Mouse (Mus musculus) thymus, postnatal 36 days (tissue): ENCODE measurements around the gene Gm5741.
A peak's percentile ranks its signal among the peaks of the same experiment; 100 is the strongest.
"Not testable (repeated sequence)": the region's sequence is repeated elsewhere in the genome, so short reads cannot be mapped to it uniquely, and the experiment has no call there.

Experiments
- DNase-seq, 2 experiments: peaks; one replicate each; pipeline ENCODE4 v3.0.0; 2022; ENCODE audit warnings: mixed read lengths in 2 of 2

Gene Gm5741

DNA sequence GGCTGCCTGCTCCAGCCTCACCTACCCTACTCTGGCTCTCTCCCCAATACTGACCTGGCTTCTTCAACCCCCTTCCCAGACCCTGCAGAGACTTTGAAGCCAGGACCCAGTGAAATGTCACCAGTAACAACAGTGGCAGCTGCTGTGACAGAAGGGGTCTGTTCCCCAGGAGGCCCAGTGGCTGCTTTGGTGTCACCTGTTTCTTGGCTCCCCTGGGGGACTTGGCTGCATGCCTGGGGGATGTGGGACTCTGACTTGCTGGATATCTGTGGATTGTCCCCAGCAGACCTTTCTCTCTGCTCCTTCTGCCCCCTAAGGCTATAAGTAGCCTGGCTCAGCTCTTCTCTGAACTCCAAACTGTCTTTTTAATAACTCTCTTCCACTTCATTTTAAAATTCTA, at the start of gene Gm5741:
TSS of gene Gm5741 (minus strand) at position 1 of the 400 bp plus-strand sequence.
- DNase-seq = no peak

DNA sequence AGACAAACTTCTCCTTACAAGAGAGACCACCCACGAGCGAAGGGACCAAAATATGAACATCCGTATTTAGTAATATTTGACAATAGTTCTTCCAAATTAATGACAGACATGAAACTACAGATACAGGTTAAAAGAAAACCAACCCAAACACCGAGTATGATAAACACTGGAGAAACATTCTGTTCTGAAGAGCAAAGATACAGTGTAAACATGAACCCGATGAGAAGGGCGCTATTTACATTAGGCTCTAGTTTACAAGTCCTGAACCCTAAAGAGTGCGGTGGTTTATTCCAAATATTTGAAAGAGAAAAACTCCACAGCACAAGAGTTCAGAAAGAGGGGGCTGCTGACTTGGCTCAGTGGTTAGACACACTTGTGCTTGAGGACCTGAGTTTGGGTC, 49.2 kb upstream of the Gm5741 start:
- no peak for DNase-seq

DNA sequence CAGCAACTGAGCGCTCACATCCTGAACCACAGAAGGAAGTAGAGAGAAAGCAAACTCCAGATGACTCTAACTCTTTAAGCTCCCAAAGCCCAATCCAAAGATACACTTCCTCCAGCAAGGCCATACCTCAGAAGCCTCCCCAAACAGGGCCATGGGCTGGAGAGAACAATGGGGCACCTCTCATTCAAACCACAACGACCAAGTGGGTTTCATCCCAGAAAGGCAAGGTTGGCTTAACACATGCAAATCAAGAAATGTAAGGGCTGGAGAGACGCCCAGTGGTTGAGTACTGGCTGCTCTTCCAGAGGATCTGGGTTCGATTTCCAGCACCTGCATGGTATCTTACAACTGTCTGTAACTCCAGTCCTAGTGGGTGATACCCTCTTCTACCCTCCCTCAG, 47.7 kb upstream of the Gm5741 start:
- DNase-seq = no peak

DNA sequence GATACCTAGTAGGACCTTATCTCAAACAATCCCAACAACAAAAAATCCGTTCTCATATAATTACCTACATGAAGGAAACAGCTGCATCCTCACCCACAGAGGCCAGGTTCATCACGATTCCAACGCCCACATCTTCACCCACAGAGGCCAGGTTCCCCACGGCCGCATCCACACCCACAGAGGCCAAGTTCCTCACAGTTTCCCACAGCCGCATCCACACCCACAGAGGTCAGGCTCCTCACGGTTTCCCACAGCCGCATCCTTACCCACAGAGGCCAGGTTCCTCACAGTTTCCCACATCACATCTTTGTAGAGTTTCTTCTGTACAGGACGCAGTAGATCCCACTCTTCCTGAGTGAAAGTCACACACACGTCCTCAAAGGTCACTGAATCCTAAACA, 45.5 kb upstream of the Gm5741 start:
- no peak for DNase-seq

DNA sequence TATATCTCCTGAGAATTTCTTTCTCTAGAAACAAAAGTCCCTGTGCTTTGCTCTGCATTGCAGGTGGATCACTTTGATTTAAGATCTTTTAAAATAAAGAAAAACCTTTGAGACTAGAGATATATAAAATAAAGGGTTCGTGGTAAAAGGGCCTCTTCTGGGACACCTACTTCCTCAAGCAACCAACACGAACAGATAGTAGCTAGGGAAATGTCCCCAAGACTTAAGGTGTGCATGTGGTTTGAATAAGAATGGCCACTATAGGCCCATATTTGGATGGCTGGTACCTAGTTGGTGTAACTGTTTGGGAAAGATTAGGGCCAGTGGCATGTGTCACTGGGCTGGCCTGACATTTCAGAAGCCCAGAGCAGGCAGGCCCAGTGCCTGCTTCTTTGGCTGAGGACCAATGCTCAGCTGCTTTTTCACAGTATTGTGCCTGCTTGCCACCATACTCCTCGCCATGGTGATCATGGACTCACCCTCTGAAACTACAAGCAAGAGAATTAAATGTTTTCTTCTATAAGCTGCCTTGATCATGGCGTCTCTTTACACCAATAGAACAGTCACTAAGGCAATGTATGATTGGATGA, 32.4 kb upstream of the Gm5741 start:
- no peak for DNase-seq

DNA sequence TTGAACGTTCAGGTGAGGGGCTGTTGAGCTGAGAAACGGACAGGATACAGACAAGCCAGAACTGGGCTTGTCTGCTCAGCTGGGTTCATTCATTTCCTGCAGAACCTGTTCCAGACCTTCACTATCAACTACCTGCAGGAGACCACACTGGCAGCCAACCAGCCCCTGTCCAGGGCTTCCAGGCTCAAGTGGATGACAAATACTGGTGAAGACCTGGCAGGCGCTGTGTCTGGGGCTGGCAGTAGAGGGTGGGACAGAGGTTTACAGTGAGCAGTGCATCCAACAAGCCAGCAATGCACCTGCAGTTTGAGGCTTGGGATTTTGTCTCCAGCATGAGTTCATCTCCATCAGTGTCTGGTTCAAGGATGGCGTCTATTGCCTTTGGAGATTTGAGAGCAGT, 29.1 kb upstream of the Gm5741 start:
- no peak for DNase-seq

DNA sequence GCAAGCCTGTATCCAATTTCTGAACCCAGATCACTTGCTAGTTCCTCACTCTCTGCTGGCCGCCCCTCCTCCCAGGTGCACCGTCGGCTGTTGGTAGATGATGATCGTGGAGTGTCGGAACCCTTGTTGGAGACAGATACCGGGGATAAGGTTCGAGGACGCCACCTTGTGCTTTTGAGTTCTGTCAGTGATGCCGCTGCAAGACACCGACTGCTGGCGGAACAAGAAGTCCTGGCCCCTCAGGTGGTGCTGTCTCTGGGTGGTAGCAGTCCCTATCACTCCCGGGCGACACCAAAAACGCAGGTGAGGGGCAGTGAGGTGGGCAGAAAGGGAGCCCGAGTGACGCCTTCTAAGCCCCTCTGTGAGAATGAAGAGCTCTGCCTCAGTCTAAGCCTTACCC, 28.4 kb upstream of the Gm5741 start:
- no peak for DNase-seq

DNA sequence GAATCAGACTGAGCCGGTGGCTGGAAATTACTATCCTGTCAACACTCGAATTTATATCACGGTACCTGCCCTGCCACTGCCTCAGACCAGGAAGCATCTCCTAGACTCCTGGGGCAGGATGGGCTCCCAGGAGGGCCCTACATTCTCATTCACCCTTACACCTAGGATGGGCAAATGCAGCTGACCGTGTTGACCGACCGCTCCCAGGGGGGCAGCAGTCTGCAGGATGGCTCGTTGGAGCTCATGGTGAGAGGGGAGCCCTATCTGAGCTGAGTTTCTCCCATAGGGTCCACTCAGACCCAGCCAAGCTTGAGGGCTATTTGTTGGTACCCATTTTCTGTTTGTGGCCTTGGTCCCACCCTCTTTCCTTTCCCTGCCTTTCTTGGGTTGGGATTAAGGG, 27.8 kb upstream of the Gm5741 start:
- DNase-seq = no peak

DNA sequence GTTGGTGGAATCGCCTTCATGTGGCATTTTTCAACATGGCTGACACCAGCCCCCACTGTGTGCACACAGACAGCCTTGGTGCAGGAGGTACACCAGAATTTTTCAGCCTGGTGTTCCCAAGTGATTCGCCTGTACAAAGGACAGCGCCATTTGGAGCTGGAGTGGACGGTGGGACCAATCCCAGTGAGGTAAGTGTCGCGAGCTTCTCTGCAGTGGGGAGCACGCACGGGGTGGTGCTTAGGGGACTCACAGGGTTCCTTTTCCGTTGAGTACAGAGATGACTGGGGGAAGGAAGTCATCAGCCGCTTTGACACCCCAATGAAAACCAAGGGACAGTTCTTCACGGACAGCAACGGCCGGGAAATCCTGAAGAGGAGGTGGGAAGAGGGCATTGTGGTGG, 27.3 kb upstream of the Gm5741 start:
- no peak for DNase-seq

DNA sequence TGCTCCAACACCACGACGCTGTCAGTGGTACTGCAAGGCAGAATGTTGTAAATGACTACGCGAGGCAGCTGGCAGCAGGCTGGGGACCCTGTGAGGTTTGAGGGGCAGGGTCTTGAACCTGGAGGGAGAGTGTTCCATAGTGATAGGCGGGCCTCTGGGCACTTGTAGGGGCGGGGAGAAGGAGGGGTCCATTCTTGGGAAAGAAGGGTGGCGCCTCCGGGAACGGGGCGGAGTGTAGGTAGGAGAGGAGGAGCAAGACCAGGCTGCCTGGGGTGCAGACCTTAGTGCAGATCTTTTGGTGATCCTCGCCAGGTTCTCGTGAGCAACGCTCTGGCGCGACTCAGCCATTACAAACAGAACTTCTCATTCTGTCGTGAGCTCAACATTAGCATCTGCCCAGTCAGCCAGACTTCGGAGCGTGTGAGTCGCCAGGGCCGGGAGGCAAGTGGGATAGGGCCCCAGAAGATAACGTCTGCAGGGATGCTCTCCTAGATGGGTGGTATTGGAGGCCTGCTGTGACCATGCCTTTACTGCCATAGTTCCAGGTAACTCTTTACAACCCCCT, 23.8 kb upstream of the Gm5741 start:
- no peak for DNase-seq

DNA sequence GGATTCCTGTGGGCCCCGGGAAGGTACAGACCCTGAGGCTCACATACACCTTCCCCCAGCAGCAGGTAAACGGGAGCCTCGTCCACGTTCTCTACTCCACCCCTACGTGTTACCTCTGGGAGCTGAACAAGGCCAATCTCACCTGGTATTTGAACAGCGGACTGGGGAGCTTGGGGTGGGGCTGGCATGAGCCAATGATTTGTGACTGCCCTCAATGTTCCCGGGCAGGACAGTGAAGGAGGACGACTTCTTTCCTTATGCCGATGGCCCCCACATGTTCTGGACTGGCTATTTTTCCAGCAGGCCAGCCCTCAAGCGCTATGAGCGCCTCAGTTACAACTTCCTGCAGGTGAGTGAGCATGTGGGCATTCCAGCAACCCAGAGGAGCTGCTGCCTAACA, 23.1 kb upstream of the Gm5741 start:
- no peak for DNase-seq

DNA sequence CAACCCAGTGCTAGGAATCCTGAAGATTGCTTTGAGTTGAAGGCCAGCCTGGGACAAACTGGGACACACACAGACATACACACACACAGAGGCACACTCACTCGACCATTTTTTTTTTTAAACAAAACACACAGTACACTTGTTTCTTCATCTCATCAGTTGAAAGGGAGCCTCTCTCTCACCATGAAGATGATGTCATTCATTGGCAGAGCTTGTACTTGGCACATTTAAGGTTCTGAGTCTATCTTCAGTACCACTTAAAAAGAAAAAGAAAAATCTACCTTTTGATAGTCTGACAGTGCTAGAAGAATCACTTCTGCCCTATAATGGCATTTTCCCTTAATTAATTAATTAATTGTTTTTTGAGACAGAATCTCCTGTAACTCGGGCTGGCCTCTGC, 21.0 kb upstream of the Gm5741 start:
- DNase-seq = no peak

DNA sequence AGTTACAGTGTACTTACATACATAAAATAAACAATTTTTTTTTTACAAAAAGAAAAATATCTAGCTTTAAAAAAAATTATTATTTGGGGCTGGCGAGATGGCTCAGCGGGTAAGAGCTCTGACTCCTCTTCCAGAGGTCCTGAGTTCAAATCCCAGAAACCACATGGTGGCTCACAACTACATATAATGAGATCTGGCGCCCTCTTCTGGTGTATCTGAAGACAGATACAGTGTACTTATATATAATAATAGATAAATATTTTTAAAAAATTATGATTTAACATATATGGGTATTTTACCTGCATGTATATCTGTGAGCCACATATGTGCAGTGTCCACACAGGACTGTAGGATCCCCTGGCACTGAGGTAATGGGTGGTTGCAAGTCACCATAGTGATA, 18.5 kb upstream of the Gm5741 start:
- no peak for DNase-seq

DNA sequence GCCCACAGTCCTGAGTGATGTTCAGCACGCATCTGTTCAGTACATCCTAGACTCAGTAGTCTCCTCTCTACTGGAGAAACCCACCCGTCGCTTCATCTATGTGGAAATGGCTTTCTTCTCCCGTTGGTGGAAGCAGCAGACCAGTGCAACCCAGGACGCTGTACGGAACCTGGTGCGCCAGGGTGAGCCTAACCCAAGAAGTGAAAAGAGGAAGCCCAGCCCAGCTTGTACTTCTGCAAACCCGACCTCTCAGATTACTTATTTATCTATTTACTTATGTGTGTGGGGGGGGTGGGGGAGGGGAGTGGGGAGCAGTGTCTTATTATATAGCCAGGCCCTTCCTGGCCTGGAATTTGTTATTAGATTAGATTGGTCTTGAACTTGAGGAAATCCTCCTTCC, 16.9 kb upstream of the Gm5741 start:
- DNase-seq = no peak

DNA sequence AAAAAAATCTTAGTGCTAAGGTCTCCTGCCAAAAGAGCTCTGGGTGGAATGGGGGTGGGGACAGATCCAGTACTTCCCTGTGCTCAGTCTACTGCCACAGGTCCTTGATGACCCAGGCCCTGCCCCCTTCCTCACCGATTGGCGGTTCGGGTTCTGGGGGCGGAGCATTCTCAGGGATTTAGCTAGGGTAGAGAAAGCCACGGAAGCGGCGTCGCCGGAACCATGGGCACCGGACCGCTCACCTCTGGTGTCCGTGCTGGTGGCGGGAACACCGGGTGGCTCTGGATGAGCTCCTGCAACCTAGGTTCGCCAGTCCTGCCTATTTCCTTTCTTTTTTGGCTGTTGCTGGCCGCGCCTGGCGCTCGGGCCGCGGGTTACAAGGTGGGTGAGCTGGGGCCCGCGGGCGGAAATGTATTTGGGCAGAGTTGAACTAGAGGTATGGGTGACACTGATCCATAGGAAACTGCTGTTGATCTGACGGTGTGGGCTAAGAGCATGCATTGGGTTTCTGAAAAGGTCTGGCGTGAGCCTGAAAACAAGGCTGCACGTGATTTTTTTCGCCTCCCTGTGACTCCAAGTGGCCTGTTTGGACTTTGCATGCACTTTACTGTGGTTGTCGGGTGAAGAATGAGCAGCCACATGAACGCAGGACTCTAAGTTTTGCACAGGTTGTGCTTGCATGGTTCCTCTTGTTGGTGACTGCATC, 15.5 kb upstream of the Gm5741 start, which contains the start of gene Man2b1:
TSS of gene Man2b1 (plus strand) at position 163 of the 706 bp plus-strand sequence.
- peak; percentile 83 to 87 for DNase-seq

DNA sequence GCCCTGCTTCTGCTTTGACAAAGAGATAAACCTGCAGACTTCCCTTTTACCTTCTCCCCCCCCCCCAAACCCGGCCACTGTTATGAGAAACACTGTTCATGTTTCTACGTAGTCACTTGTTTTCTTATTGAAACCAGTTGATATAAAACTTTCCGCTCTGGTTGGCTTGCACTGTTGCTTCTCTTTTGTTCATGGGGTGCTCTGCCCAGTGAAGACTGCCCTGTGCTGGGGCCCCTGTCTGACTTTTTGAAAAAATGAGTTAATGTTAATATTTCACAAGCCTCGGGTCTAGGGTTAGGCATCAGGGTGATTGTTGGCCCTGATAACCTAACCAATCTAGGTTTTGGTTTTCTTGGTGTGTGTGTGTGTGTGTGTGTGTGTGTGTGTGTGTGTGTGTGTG, 14.4 kb upstream of the Gm5741 start:
- DNase-seq = not testable (repeated sequence)

DNA sequence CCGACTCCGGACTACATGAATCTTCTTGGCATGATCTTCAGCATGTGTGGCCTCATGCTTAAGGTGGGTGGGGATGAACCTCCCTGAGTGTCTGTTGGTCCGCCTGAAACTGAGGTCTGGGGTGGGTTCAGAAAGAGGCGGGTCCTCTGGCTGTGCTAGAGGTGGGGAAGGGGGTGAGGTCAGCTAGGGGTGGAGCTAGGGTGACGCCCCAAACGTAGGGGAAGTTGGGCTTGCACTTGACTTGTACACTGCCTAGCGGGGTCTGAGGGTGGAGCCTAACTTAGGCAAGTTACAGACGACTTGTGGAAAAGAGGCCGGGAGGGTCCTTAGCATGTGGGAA, 13.4 kb upstream of the Gm5741 start, which contains the start of gene Wdr83:
TSS of gene Wdr83 (minus strand) at position 91 of the 340 bp plus-strand sequence.
- DNase-seq = peak in 1 of 2 experiments; percentile 85

DNA sequence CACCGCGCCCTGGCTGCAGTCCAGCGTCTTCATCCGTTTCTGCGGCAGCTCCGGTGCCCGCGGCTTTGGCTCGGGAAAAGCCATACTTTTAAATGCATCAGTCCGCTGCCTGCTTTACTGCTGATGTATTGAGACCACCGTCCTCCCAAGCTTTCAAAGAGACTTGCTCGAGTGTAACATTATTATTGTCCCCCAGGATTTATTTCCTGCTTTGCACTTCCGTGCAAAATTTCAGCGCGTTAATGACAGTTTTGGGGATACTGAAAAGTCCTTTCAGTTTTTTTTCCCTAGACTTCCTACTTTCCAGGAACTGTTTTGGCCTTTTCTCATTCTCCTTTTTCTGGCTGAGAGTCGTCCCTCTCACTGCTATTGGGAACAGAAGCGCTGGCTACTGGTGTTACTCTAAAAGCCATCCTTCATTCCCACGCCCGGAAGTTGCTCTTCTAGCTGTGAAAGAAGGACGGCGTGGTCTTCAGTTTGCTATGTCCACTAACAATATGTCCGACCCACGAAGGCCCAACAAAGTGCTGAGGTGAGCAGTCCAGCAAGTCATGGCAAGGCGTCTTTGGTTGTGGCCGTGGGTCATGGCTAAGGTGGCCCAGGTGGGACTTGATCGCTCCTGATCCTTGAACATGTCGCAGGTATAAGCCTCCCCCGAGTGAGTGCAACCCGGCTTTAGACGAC, 12.9 kb upstream of the Gm5741 start, which contains the start of gene Wdr83os:
TSS of gene Wdr83os (plus strand) at position 209 of the 684 bp plus-strand sequence.
- DNase-seq = peak in 1 of 2 experiments; percentile 72

DNA sequence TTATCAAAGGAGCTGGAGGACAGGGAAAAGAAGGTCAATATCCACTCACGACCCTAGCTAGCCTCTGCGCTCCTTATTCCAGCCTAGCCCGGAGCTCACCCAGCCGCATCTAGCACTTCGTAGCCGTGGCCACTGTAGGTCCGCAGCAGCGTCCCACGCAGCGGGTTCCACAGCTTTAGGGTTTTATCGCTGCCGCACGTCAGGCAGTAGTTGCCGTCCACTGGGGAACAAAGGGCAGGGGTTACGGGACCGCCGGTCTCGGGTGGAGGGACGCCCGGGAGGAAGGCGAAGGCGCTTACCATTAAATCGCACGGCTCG, 12.4 kb upstream of the Gm5741 start:
- peak in 1 of 2 experiments; percentile 49 for DNase-seq

DNA sequence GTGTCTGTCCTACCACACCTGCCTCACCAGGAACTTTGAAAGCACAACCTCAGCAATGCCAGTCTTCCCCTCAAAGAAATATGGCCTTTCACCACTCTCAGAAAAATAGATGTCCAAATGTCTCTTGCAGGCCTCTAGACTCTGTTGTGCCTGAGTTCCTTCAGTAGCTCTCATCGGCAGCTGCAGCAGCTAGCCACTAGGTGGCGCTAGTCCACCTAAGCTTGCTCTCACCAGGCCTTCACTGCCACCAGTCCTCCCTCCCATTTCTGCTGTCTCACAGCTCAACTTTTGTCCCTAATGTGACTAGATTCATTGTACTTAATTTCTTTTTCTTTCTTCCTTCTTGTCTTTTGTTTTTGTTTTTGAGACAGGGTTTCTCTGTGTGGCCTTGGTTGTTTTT, 9.2 kb upstream of the Gm5741 start:
- peak; percentile 64 to 71 for DNase-seq

DNA sequence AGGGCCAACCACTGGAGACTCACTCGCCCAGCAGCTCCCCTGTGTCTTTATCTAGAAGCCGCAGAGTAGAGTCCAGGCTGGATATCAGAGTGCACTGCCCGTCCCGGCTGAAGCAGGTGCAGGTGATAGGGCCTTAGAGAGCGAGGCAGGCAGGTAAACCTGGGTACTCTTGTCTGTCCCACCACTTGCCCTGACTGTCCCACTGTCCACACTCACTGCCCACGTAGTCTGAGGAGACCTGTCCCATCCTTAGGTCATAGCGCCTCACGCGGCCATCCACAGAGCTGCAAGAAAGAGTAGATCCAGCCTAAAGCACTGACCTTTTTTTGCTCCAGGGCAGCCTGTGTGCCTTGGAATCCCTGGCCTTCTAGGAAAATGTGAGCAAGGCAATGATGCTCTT, 8.2 kb upstream of the Gm5741 start:
- no peak for DNase-seq

DNA sequence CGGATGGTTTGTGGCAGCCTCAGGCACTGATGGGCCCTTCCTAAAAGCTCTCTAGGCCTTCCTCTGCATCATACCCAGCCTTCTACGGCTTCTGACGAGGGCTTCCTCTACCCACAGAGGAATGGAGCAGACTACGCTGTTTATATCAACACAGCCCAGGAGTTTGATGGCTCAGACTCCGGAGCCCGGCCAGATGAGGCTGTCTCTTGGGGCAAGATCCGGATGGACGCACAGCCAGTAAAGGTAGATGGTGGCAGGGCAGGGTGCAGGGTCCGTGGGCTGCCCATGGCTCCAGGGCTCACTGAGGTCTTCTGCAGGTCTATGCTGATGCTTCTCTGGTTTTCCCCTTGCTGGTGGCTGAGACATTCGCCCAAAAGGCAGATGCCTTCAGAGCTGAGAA, 6.8 kb upstream of the Gm5741 start:
- DNase-seq = no peak

DNA sequence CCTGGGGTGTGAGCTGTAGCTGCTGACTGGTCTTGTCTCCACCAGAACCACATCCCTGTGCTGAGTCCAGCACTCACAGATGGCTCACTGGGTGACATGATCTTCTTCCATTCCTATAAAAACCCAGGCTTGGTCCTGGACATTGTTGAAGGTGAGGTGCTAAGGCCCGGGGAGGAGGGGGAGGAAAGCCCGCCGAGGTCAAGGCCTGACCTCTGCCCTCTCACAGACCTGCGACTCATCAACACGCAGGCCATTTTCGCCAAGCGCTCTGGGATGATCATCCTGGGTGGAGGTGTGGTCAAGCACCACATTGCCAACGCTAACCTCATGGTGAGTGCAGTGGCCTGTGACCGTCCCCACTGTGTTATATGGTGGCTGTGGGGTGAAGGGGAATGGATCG, 6.4 kb upstream of the Gm5741 start:
- DNase-seq = no peak

DNA sequence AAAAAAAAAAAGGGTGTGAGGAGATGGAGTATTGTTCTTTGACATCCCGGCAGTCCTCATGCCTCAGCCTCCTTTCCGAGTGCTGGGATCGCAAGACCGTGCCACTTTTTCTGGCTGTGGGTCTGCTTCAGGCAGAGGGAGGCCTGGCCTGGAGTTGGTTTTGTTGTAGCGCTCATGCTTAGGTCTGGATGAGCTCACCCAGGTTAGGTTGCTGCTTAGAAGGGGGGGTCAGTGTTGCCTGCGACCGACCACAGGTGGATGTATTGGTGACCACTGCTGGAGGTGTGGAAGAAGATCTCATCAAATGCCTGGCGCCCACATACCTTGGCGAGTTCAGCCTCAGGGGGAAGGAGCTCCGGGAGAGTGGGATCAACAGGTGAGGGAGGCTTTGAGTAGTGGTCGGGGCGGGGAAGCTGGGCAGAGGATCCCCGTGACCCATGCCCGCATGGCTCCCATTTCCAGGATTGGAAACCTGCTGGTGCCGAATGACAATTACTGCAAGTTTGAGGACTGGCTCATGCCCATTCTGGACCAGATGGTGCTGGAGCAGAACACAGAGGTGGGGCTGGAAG, 5.3 kb upstream of the Gm5741 start:
- DNase-seq = no peak
